Comparison of ENCODE assay signal across 11 mouse cellular contexts in the genomic region with DNA sequence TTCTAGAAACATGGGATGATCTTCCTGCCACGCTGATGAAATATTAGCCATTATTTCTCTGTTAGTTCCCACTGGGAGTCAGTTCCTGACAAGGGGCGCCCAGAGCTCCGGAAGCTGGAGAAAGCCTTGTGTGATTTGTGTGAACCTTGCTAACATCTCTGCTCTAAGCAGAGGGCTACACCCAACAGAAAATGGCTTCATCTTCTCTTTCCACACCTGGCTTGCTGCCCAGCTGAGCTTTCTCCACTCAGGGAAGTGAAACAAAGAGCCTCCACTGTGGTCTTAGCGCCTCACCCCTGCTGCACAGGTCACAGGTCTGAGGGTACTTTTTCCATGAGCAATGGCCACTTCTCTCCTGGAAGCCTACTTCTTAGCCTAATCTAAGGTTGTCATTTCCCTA.
DNase-seq lines count a peak whose midpoint lies in the region; TF ChIP-seq lines count a peak whose summit lies in the region.
"Had no signal": no experiment of that assay in that cellular context is flagged by ENCODE, and none has a peak within 500 bp of the region (broad histone marks: within the 10 kb centered on the region; RNA-seq: fewer than 3 reads in every experiment).

No protein-coding gene starts in this region.

- peaks cover 11% of the 10 kb centered on the region for H3K4me1 ChIP-seq in cortical plate, adult 2 months (ENCODE audit: control insufficient read depth, insufficient read depth, low read length)

- no peak for TF ChIP-seq CTCF in left cerebral cortex, adult 2 months (IDR thresholded peaks at IDR 0.05)
- TF ChIP-seq CTCF in cortical plate, adult 2 months (IDR thresholded peaks at IDR 0.05; ENCODE audit: extremely low read depth, insufficient read depth, low read length) = no peak

- no peak overlapping the region for H3K4me3 ChIP-seq in left cerebral cortex, adult 2 months
- H3K4me3 ChIP-seq in cortical plate, adult 2 months (ENCODE audit: insufficient read depth, low read length) = no peak overlapping the region

- DNase-seq in adrenal gland, adult 2 months = peak; percentile 25
- DNase-seq in adrenal gland, adult 8-10 months = no peak
- no peak for DNase-seq in left cerebral cortex, adult 2 months (ENCODE audit: extremely low spot score in 1 of 2, low spot score in 2 of 2)
- DNase-seq in left cerebral cortex, postnatal 25 days (ENCODE audit: low spot score in 2 of 2) = no peak
- peak; percentile 50 to 70 for DNase-seq in kidney, postnatal 36 days
- no peak for DNase-seq in embryo, embryonic 10 days (ENCODE audit: low spot score)
- no peak for DNase-seq in urinary bladder, postnatal 25 days (ENCODE audit: low spot score)
- DNase-seq: cerebellum, adult 11 months; thymus, postnatal 25 days had no signal

- TF ChIP-seq POLR2A in cortical plate, adult 2 months (IDR thresholded peaks at IDR 0.05; ENCODE audit: extremely low read depth, insufficient read depth, low read length) = no peak

- intact Hi-C loops in left cerebral cortex, adult 2 months (cut with DNase I) = loop anchor here (10.0 kb wide), 3 partner anchors 267 to 883 kb away; no protein-coding TSS in a partner anchor
- intact Hi-C loops in left cerebral cortex, postnatal 25 days (cut with DNase I) = loop anchor here (5.0 kb wide), 1 partner anchor 685 kb away; a partner anchor contains a TSS

- peak overlapping the region; percentile 60 for H3K27ac ChIP-seq in left cerebral cortex, adult 2 months
- H3K27ac ChIP-seq in cortical plate, adult 2 months (ENCODE audit: insufficient read depth, low read length) = 0 out of 2 replicates have a peak overlapping the region, but pooled peaks have one; percentile 30
- H3K27ac ChIP-seq: liver, embryonic 14.5 days had no signal

Comparison
In these comparisons a context has a peak if more than half of its experiments do, and no peak if none do; other contexts are left out.
1. DNase-seq: peak in adrenal gland, adult 2 months (single experiment) and kidney, postnatal 36 days (2 of 2); none in adrenal gland, adult 8-10 months (single experiment), left cerebral cortex, adult 2 months (0 of 2), left cerebral cortex, postnatal 25 days (0 of 2), embryo, embryonic 10 days (single experiment) and urinary bladder, postnatal 25 days (single experiment).